Mouse (Mus musculus) heart, adult 11 months (tissue): ENCODE data around the gene Micu2.
"Not testable (repeated sequence)": the region's sequence is repeated elsewhere in the genome, so short reads cannot be mapped to it uniquely, and the experiment has no call there.

Experiments used
- DNase-seq: peaks from one replicate; pipeline ENCODE4 v3.0.0; 2022

The Micu2 gene

GRCm38 (mm10) chr14:57951089-57951488 is 48.0 kb downstream of the Micu2 start:
- peak; percentile 33 for DNase-seq

GRCm38 (mm10) chr14:57945834-57946233 is 53.2 kb downstream of the Micu2 start:
- DNase-seq = peak; percentile 98

- DNase-seq = peak; percentile 44
Observed at GRCm38 (mm10) chr14:57937297-57937696, 61.8 kb downstream of the Micu2 start.

- DNase-seq = peak; percentile 75
Observed at GRCm38 (mm10) chr14:57934666-57935065, 64.4 kb downstream of the Micu2 start.

- no peak for DNase-seq
Observed at GRCm38 (mm10) chr14:57933608-57934007, 65.5 kb downstream of the Micu2 start.

- DNase-seq = peak; percentile 69
Observed at GRCm38 (mm10) chr14:57932881-57933443, 66.1 kb downstream of the Micu2 start.

GRCm38 (mm10) chr14:57921428-57922131 is 77.5 kb downstream of the Micu2 start:
- peak; percentile 97 for DNase-seq

- no peak for DNase-seq
Observed at GRCm38 (mm10) chr14:57920568-57921310, 78.3 kb downstream of the Micu2 start.

- DNase-seq = no peak
Observed at GRCm38 (mm10) chr14:57919148-57919875, 79.8 kb downstream of the Micu2 start.

GRCm38 (mm10) chr14:57915341-57915740 is 83.7 kb downstream of the Micu2 start:
- no peak for DNase-seq

GRCm38 (mm10) chr14:57912211-57913007 is 86.7 kb downstream of the Micu2 start:
- not testable (repeated sequence) for DNase-seq

GRCm38 (mm10) chr14:57911787-57912186 is 87.3 kb downstream of the Micu2 start:
- not testable (repeated sequence) for DNase-seq

- no peak for DNase-seq
Observed at GRCm38 (mm10) chr14:57911316-57911715, 87.7 kb downstream of the Micu2 start.

GRCm38 (mm10) chr14:57910501-57911068 is 88.5 kb downstream of the Micu2 start:
- peak; percentile 98 for DNase-seq

GRCm38 (mm10) chr14:57909297-57909696 is 89.8 kb downstream of the Micu2 start:
- DNase-seq = no peak

- peak; percentile 92 for DNase-seq
Observed at GRCm38 (mm10) chr14:57908431-57908830, 90.6 kb downstream of the Micu2 start.

GRCm38 (mm10) chr14:57901998-57902397 is 97.1 kb downstream of the Micu2 start:
- DNase-seq = no peak

GRCm38 (mm10) chr14:57896882-57897281 is 102.2 kb downstream of the Micu2 start:
- peak; percentile 57 for DNase-seq

- DNase-seq = peak; percentile 68
Observed at GRCm38 (mm10) chr14:57896088-57896871, 102.8 kb downstream of the Micu2 start.

GRCm38 (mm10) chr14:57894346-57894745 is 104.7 kb downstream of the Micu2 start:
- DNase-seq = peak; percentile 15

- DNase-seq = no peak
Observed at GRCm38 (mm10) chr14:57892961-57893360, 106.1 kb downstream of the Micu2 start.
